Mouse (Mus musculus) ovary, postnatal 36 days (tissue): ENCODE measurements around the gene Gm49337.
A peak's percentile ranks its signal among the peaks of the same experiment; 100 is the strongest.

Experiments used
- DNase-seq: peaks from one replicate; pipeline ENCODE4 v3.0.0; 2022; ENCODE audit warnings: low spot score, mixed read lengths

Gm49337 gene

DNA sequence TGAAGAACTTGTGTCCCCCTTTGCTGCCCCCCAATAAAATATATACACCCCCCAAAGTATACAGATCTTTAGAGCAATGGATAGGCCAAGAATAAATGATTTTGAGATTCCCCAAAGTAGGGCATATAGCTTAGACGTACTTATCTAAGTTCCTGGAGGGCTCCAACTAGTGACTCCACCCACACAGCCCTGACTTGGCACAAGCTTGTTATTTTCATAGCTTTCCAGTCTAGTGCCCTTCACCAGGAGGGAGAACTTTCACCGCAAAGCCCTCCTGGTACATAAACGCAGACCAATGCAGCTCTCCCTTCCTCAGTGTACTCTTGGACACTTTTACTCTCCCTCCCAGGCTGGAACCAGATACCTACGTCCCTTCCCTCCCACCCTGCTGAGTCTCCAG lies 11.0 kb upstream of the Gm49337 start:
- peak; percentile 42 for DNase-seq

DNA sequence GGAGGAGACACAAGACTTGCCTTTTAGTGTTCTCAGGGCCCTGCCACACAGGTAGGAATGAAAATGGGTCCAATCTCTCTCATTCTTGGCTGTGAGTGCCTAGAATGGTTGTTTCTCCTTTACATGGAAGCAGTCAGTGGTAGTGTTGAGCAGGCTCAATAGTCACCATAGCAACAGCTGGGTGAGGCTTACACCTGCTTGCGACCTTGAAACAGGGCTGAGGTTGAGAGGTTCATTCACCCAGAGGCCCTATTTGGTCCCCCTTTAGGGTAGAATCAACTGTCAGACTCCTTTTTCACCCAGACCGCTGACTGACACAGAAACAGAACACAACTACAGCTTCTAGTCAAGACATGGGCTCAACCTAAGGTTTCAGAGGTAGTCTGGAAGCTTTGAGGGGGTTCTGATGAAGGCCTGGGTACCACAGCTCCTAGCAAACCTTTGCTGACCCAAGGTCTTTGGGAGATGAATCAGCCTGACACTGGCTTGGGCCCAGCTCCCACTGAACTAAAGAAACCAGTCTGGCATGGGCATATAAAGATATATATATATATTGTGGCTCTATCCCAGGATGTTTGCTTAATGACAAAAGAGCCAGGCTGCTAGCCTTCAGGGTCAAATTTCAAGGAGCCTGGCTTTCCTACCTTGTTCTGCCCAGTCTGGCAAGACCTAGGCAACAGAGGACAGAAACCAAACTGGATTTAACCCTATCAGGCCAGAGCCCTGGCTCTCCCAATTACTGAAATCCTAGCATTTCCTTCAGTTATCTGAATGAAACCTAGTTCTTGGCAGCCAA lies 8.2 kb upstream of the Gm49337 start:
- no peak for DNase-seq

DNA sequence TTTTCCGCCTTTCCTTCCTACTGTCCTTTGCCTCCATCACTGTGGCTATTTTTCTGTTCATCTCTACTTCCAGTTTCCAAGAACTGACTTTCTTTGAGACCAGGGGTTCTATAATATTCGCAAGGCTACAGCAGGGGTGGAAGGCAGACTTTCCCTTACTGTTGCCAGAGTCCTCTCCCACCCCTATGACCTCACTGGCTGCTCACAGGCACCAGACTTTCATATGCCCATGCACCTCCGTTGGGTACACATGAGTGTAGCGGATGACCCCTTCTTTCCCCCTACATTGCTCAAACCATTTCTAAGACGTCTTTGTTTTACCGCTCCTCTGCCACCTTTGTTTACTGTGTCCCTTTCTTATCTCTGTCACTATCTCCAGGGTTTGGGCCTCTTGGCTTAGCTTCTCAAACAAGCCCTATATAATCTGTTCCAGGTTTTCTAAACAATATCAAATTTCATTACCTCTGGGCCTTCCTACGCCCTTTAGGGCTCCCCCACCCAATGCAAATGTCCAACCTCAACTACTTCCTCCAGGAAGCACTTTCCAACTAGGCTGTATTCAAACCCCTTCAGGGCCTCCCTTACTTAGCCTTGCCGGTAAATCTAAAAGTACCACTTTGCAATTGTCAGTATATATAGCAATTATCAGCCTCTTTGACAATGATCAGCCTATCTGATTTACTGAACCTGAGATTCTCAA lies 7.3 kb upstream of the Gm49337 start:
- DNase-seq = no peak

DNA sequence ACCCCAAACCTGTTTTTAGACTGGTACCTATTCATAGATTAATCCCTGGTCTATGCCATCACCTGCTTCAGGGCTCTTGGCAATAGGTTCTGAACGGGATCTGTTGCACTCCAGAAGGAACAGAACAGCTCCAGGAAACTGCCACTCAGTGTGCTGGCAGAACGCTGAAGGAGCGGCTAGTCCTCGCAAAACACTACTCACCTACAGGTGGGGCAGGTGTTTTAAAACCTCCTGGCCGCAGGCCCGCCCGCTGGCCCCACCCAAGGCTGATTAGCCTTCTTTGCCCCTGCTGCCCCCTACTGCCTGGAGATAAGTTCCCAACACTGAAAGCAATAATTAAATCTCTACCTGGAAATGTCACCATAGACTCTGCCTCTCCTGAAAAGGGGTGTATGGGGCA lies 5.8 kb upstream of the Gm49337 start, which contains the start of gene Tspan1:
TSS of gene Tspan1 (minus strand) at position 198 of the 400 bp plus-strand sequence.
- DNase-seq = peak; percentile 47

DNA sequence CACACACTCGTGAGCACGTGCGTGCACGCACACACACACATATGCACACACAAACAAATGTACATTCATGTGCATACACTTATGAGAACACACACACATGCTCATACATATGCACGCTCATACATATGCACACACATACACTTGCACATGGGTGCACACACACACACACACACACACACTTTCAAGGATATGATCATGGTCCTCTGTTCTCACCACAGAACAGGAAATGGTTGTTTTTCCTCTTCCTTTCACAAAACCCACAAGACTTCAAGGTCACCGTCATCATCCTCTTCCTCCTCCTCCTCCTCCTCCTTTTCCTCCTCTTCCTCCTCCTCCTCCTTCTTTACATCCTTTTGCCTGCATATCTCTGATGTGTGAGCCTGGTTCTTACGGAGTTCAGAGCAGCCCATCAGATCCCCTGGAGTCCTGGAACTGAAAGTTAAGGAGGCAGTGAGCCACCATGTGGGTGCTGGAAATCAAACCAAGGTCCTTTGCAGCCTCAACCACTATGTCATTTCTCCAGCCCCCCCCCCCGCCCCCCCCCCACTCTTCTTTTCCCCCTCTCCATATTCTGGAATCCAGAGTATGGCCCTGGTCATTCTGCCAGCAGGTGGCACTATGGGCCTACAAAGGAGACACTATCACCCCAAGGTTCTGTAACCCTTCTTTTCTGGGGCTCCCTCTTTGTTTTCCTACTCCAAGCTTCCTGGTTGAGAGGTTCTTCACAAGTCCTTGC lies 4.4 kb upstream of the Gm49337 start:
- peak; percentile 62 for DNase-seq

DNA sequence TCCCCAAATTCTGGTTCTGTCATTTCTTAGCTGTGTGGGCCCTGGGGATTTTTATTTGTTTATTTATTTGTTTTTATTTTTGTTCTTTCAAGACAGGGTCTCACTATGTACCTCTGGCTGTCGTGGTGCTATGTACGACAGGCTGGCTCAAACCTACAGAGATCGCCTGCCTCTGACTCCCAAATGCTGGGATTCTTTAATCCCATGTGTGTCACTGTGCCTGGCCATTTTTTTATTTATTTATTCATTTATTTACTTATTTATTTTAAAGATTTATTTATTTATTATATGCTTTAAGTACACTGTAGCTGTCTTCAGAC lies 3.9 kb upstream of the Gm49337 start:
- DNase-seq = no peak

DNA sequence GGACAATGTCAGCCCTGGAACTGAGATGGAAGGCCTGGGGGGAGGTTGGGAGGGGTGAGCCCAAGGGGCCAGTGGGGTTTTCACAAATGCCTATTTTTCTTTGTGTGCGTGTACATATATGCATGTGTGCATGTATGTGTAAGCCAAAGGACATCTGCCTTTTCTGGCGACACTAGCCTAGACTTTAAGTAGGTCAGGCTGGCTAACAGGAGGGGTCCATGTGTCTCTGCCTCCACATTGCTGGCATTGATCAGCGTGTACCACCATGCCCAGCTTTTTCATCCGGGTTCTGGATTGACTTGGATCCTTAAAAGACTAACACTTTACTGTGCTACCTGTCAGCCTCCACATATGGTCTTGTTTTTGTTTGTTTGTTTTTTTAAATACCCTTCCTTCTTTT lies 568 bp downstream of the Gm49337 start:
- DNase-seq = no peak

DNA sequence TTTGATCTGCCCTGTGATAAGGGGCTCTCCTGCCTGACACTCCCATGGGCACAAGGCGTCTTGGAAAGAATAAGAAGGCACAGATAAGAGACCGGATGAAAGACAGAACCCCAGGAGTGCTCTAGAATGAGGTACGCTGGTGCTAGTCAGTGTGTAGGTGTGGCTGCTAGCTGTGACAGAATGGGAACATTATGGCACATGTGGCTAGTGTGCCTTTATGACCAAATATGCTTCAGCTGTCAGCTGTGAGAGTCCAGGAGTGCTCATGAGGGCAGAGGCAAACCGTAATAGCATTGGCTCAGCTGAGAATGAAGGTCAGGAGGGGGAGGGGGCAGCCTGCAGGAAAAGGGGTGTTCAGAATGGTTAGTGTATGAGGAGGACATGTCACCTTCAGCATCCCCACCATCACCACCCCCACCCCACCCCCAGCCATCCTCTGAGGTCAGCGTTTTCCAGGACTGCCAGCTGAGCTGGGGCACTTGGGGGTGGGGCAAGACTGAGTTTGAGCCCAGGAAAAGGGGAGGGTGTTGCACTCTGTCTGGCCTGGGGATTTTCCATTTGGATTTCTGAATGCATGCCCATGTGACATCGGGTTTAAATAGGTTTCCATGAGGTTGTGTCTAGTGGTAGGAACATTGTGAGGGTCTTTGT lies 1.4 kb downstream of the Gm49337 start:
- DNase-seq = no peak

DNA sequence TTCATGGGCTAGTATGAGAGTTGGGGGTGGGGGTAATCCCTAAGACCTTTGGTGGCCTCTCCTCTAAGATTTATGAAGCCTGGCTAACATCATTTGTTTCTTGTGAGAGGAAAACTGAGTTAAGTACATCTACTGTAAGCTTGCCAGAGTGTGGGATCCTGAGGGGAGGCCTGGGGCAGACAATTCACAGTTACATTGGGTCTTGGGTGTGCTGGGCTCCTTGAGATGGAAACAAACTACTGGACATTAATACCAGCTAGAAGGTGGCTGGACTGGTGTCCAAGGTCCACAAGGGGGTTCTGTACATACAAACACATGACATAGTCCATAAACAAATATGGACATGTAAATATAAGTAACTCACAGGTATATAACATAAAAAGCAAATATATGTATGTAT lies 2.0 kb downstream of the Gm49337 start:
- DNase-seq = no peak

DNA sequence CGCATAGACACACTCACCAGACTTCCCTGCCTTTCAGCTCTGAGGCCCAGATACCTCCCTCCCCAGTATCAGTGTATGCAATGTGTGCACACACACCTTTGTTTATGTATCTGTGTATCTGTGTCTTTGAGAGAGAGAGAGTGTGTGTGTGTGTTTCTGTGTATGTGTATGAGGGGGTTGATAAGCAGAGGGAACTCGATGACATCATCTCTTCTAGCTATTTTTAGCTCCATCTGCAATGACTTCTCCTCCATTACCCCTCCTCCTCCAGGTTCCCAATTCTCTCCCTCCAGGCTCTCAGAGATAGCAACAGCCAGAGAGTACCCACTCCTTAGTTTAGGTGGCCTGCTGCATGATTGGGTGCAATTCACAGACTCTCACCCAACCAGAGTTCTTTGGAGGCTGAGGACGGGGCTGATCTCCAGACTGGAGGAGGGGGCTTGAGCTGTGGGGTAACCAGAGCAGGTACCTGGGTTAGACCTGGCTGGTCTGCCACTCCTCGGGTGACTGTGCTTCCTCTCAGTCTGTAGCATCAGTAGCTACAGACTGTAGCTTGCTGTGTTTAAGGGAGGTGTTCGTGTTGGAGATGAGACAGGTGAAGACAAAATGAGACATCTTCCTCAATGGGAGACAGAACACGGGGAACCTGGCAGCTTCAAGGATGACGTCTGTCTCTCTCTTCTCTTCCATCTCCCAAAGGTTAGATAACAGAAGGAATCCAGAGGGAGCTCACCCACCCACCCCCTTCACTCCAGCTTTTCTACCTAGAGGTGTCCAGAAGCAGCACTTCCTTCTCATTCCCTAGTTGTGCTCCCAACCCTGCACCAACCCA lies 2.7 kb downstream of the Gm49337 start:
- no peak for DNase-seq

DNA sequence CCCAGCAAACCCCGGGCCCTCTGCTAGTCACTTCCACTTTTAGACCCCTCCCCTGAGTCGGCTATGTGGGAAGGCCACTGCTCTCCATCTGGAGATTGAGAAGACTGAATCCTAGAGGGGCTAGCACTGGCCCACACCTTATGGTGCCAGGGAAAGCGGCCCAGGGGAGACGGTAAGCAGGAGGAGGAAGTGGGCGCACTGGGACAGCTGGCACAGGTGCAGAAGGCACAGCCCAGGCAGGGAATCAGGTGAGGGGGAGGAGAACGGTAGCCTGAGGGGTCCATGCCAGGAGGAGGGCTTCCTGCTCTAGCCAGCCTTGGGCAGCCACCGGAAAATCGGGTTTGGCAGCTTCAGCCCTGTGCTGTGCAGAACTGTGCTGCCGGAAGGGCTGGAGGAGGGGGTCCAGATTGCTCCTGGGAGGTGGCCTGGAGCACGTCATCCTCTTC lies 3.4 kb downstream of the Gm49337 start:
- peak; percentile 65 for DNase-seq

DNA sequence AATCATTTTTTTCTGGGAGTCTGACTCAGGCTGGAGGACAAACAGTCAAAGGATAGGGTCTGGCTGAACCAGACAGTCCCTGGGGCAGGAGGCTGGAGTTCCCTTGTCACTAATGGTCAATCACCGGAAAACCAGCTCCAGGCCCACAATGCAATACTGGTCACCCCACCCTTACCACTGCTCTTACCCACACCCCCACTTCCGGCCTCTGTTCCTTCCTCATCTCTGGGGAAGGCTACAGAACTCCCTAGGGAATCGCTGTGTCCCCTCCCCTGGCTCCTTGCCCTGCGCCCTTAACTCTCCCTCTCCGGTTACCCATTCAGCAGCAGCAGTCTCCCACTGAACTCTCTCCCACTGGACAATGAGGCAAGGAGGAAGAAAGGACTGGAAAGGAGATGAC lies 4.0 kb downstream of the Gm49337 start:
- peak; percentile 49 for DNase-seq

DNA sequence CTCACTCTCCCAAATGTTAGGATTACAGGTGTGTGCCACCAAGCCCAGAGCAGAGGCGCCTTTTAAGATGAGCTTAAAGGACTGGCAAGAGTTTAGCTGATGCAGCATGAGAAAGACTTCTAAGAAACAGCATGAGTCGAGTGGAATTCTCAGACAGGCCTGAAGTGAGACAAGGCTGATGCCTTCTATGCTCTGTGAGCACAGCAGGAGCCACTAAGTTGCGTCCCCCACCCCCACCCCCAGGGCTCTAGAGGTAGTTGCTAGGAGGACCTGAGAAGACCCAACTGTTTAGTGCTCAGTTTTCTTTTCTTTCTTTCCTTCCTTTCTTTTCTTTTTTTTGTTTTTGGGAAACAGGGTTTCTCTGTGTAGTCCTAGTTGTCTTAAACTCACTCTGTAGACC lies 8.9 kb downstream of the Gm49337 start:
- DNase-seq = no peak

DNA sequence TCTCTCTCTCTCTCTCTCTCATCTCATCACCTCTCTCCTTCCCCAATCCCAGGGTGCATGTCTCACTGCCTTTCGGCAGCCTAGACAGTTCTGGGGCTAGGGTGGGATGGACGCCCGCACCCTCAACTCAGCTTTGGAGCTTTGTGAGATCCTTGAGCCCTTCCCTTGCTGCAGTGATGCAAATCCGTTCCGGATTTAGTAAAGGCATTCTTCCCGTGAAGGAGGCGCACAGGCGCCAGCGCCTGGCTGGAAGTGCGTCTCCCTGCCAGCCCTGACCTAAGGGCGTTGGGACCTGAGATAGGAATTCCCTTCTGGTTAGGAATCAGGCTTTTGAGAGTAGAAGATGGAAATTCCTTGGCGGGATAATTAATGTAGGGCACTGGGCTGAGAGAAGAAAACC lies 9.6 kb downstream of the Gm49337 start:
- no peak for DNase-seq

DNA sequence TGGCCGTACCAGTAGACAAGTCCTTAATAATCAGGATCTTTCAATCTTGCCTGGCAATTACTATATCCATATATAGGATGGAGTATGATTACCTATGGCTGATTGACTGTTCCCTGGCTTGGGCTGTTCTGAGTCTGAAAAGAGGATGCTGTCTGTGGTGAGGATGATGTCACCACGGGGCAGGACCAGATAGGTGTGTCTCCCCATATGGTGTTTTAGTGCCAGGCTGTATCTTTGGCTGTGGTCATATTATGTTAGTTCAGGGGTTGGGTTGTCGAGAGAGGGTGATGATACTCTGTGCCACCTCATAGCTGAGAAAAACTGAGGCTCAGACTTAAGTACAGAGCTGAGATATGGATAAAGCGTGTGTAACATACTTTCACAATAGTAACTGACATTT lies 11.9 kb downstream of the Gm49337 start:
- DNase-seq = no peak

DNA sequence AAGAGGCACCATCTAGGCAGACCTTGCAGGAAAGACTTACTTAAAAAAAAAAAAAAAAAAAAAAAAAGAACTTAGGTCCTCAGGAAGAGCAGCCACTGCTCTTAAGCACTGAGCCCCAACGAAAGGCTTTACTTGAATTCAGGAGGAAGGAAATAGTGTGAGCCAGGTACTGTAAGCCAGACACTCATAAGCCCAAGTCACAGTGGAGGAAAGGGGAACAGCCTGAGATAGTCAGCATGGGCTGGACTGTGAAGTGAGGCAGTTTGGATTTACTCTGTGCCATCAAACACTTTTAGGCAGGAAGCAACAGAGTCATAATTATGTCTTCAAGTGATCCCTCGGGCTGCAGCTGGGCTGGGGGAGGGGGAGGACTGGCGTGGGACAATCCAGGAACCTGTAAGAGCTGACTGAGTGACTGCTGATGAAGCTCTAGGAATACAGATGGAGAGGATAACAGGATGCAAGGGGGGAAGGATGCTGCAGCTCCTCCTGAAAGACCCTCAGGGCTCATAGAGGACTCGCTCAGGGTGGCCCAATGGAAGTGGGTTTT lies 19.2 kb downstream of the Gm49337 start:
- no peak for DNase-seq

DNA sequence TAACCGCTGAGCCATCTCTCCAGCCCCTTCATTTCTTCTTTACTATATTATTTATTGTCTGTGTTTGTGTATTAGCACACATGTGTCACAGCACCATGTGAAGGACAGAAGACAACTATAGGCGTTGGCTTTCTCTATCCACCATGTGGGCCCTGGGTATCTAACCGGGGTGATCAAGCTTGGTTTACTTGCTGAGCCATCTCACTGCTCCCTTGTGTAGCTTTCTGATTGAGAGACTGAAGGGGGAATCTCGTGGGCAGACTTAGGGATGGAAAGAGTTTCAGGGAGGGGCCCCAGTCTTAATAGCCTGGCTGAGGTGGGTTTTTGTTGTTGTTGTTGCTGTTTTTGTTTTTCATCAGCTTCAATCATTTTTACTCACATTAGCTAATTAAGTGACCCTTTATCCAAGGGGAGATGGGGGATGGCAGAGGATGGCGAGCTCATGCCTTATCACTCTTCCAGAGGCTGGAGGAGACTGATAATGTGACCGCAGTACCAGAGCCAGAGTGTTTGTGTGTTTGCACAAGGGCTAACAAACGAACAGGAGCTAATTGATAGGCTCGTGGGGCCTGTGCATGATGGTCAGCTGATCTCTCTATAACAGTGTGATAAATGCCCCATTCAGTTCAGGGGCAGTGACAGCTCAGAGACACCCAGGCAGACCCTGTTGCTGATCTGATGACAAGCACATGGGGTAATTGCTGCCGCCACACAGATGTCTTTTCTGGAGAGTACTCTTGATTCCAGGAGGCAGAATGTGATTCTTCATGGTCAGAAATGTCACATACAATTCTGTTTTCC lies 20.6 kb downstream of the Gm49337 start:
- DNase-seq = no peak

DNA sequence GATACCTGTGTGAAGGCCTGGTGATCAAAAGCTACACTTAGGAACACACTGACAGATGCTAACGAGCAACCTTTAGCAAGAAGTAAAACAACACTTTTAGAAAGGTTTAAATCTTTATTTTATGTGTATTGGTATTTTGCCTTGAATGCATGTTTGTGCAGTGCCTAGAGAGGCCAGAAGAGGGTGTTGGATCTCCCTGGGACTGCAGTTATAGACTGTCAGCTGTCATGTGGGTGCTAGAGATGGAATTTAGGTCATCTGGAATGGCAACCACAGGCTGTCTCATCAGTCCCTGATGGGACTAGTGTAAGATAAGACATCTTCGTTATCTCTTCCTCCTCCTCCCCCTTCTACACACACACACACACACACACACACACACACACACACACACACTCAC lies 25.2 kb downstream of the Gm49337 start:
- no peak for DNase-seq

DNA sequence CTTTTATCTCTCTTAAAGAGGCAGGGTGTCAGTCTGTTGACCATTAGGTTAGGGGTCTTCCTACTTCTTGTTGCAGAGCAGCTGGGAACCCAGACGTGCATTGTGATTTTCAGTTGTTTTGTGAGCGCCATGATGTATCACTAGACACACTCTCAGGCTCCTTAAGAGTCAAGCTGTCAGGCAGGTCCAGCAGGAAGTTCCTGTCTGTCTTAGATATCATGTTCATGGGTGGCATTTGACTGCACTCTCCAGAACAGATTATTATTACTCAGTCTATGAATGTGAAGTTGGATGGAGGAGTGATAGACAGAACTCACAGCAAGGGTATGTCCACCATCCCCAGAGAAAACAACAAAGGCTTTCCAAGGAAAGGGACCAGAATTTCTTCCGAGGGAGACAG lies 31.2 kb downstream of the Gm49337 start:
- no peak for DNase-seq

DNA sequence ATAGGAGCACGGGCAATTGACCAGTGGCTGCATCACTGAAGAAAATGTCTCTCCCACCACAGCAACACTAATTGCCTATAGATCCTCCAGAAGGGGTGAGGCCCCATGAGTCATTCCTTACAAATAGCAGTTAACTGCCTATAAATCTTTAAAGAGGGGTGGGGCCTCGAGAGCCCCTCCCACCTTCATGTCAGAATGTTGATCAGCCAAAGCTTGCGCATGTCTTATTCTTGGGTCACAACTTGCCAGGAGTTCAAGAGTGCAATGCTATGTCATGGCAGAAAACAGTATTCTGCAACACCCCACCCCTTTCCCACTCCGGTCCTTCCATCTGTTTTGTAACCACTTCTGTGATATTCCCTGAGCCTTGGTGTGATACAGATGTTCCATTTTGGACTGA lies 33.3 kb downstream of the Gm49337 start:
- no peak for DNase-seq
